Mouse (Mus musculus): Measurements from ENCODE around the gene Smg6. TPM values are rescaled to one million over a fixed set of nuclear protein-coding genes. Genes with fewer than 3 reads are reported as not detected.
A peak's percentile ranks its signal among the peaks of the same experiment; 100 is the strongest.

The Smg6 gene
- polyA plus RNA-seq, 1 experiment = 18.7 TPM

- no peak overlapping the region for H3K4me3 ChIP-seq (ENCODE audit: low read depth, low read length)
- peaks cover 10% of the 10 kb centered on the region for H3K4me1 ChIP-seq (ENCODE audit: control insufficient read depth, insufficient read depth, insufficient read length, low read length)
- no peak for TF ChIP-seq POLR2A (IDR thresholded peaks at IDR 0.05; ENCODE audit: low read depth, low read length)
- TF ChIP-seq CTCF (IDR thresholded peaks at IDR 0.05; ENCODE audit: extremely low read depth, insufficient read length, insufficient replicate concordance, low read depth, low read length) = no peak
- 58% methylated on average over 5 of the region's 5 CpGs for WGBS
- no peaks in the 10 kb centered on the region for H3K27me3 ChIP-seq (ENCODE audit: control insufficient read depth, insufficient read depth, low read length)
- H3K27ac ChIP-seq (ENCODE audit: insufficient read depth, low read depth, low read length) = peak overlapping the region; percentile 12
- H3K36me3 ChIP-seq (ENCODE audit: control insufficient read depth, insufficient read depth, low read length) = peaks cover 17% of the 10 kb centered on the region
Observed at GRCm38 (mm10) chr11:75140431-75140830, 214.8 kb downstream of the Smg6 start.

GRCm38 (mm10) chr11:75141038-75141437 is 215.4 kb downstream of the Smg6 start:
- H3K4me1 ChIP-seq (ENCODE audit: control insufficient read depth, insufficient read depth, insufficient read length, low read length) = peaks cover 10% of the 10 kb centered on the region
- no peak overlapping the region for H3K4me3 ChIP-seq (ENCODE audit: low read depth, low read length)
- WGBS = 65% methylated on average over 3 of the region's 3 CpGs
- peak overlapping the region; percentile 32 for H3K27ac ChIP-seq (ENCODE audit: insufficient read depth, low read depth, low read length)
- no peaks in the 10 kb centered on the region for H3K27me3 ChIP-seq (ENCODE audit: control insufficient read depth, insufficient read depth, low read length)
- peaks cover 17% of the 10 kb centered on the region for H3K36me3 ChIP-seq (ENCODE audit: control insufficient read depth, insufficient read depth, low read length)
- TF ChIP-seq POLR2A (IDR thresholded peaks at IDR 0.05; ENCODE audit: low read depth, low read length) (no peak), CTCF (IDR thresholded peaks at IDR 0.05; ENCODE audit: extremely low read depth, insufficient read length, insufficient replicate concordance, low read depth, low read length) (no peak)

GRCm38 (mm10) chr11:75141913-75142312 is 216.3 kb downstream of the Smg6 start:
- Histone ChIP-seq H3K36me3 (ENCODE audit: control insufficient read depth, insufficient read depth, low read length) (peaks cover 19% of the 10 kb centered on the region), H3K27me3 (ENCODE audit: control insufficient read depth, insufficient read depth, low read length) (no peaks in the 10 kb centered on the region), H3K4me3 (ENCODE audit: low read depth, low read length) (no peak overlapping the region), H3K27ac (ENCODE audit: insufficient read depth, low read depth, low read length) (peak overlapping the region; percentile 51; the same call in 1 of the 2 replicates), H3K4me1 (ENCODE audit: control insufficient read depth, insufficient read depth, insufficient read length, low read length) (peaks cover 10% of the 10 kb centered on the region)
- no peak for TF ChIP-seq CTCF (IDR thresholded peaks at IDR 0.05; ENCODE audit: extremely low read depth, insufficient read length, insufficient replicate concordance, low read depth, low read length)
- TF ChIP-seq POLR2A (IDR thresholded peaks at IDR 0.05; ENCODE audit: low read depth, low read length) = no peak
- WGBS = 68% methylated on average over 1 of the region's 1 CpGs

- Histone ChIP-seq H3K36me3 (ENCODE audit: control insufficient read depth, insufficient read depth, low read length) (peaks cover 19% of the 10 kb centered on the region), H3K4me1 (ENCODE audit: control insufficient read depth, insufficient read depth, insufficient read length, low read length) (peaks cover 15% of the 10 kb centered on the region), H3K27me3 (ENCODE audit: control insufficient read depth, insufficient read depth, low read length) (no peaks in the 10 kb centered on the region), H3K4me3 (ENCODE audit: low read depth, low read length) (no peak overlapping the region), H3K27ac (ENCODE audit: insufficient read depth, low read depth, low read length) (no peak overlapping the region)
- 58% methylated on average over 4 of the region's 4 CpGs for WGBS
- no peak for TF ChIP-seq POLR2A (IDR thresholded peaks at IDR 0.05; ENCODE audit: low read depth, low read length)
- TF ChIP-seq CTCF (IDR thresholded peaks at IDR 0.05; ENCODE audit: extremely low read depth, insufficient read length, insufficient replicate concordance, low read depth, low read length) = no peak
Observed at GRCm38 (mm10) chr11:75142749-75143148, 217.1 kb downstream of the Smg6 start.

GRCm38 (mm10) chr11:75145841-75146240 is 220.2 kb downstream of the Smg6 start:
- Histone ChIP-seq H3K4me1 (ENCODE audit: control insufficient read depth, insufficient read depth, insufficient read length, low read length) (peaks cover 14% of the 10 kb centered on the region), H3K36me3 (ENCODE audit: control insufficient read depth, insufficient read depth, low read length) (peaks cover 24% of the 10 kb centered on the region), H3K27me3 (ENCODE audit: control insufficient read depth, insufficient read depth, low read length) (no peaks in the 10 kb centered on the region), H3K4me3 (ENCODE audit: low read depth, low read length) (no peak overlapping the region), H3K27ac (ENCODE audit: insufficient read depth, low read depth, low read length) (no peak overlapping the region)
- no peak for TF ChIP-seq CTCF (IDR thresholded peaks at IDR 0.05; ENCODE audit: extremely low read depth, insufficient read length, insufficient replicate concordance, low read depth, low read length)
- no peak for TF ChIP-seq POLR2A (IDR thresholded peaks at IDR 0.05; ENCODE audit: low read depth, low read length)
- WGBS = 88% methylated on average over 2 of the region's 2 CpGs

GRCm38 (mm10) chr11:75147106-75147845 is 221.7 kb downstream of the Smg6 start:
- H3K4me1 ChIP-seq (ENCODE audit: control insufficient read depth, insufficient read depth, insufficient read length, low read length) = peaks cover 11% of the 10 kb centered on the region
- H3K27ac ChIP-seq (ENCODE audit: insufficient read depth, low read depth, low read length) = peak overlapping the region; percentile 3; the same call in 1 of the 2 replicates
- peaks cover 24% of the 10 kb centered on the region for H3K36me3 ChIP-seq (ENCODE audit: control insufficient read depth, insufficient read depth, low read length)
- TF ChIP-seq POLR2A (IDR thresholded peaks at IDR 0.05; ENCODE audit: low read depth, low read length) (no peak), CTCF (IDR thresholded peaks at IDR 0.05; ENCODE audit: extremely low read depth, insufficient read length, insufficient replicate concordance, low read depth, low read length) (no peak)
- no peaks in the 10 kb centered on the region for H3K27me3 ChIP-seq (ENCODE audit: control insufficient read depth, insufficient read depth, low read length)
- no peak overlapping the region for H3K4me3 ChIP-seq (ENCODE audit: low read depth, low read length)
- 29% methylated on average over 11 of the region's 11 CpGs for WGBS

GRCm38 (mm10) chr11:75147846-75148168 is 222.2 kb downstream of the Smg6 start:
- peaks cover 21% of the 10 kb centered on the region for H3K36me3 ChIP-seq (ENCODE audit: control insufficient read depth, insufficient read depth, low read length)
- no peaks in the 10 kb centered on the region for H3K27me3 ChIP-seq (ENCODE audit: control insufficient read depth, insufficient read depth, low read length)
- 30% methylated on average over 3 of the region's 3 CpGs for WGBS
- H3K4me1 ChIP-seq (ENCODE audit: control insufficient read depth, insufficient read depth, insufficient read length, low read length) = peaks cover 11% of the 10 kb centered on the region
- TF ChIP-seq CTCF (IDR thresholded peaks at IDR 0.05; ENCODE audit: extremely low read depth, insufficient read length, insufficient replicate concordance, low read depth, low read length) (no peak), POLR2A (IDR thresholded peaks at IDR 0.05; ENCODE audit: low read depth, low read length) (no peak)
- no peak overlapping the region for H3K4me3 ChIP-seq (ENCODE audit: low read depth, low read length)
- peak overlapping the region; percentile 41 for H3K27ac ChIP-seq (ENCODE audit: insufficient read depth, low read depth, low read length)
